Mouse (Mus musculus) testis, adult 2 months (tissue): ENCODE data around the gene Tfcp2. TPM values are rescaled to one million over a fixed set of nuclear protein-coding genes. Genes with fewer than 3 reads are reported as not detected.
A peak's percentile ranks its signal among the peaks of the same experiment; 100 is the strongest.

ENCODE experiments used
- H3K27ac ChIP-seq: fragments of 200-500 bp; 2 replicates; pipeline ENCODE4 v1.5.1; 2012; ENCODE audit warnings: low read depth, low read length; ENCODE audit not compliant: control insufficient read depth, insufficient read depth
- H3K27me3 ChIP-seq: fragments of 200-500 bp; 2 replicates; pipeline ENCODE4 v1.6.1; 2012; ENCODE audit warnings: mild to moderate bottlenecking, low read length, moderate library complexity; ENCODE audit not compliant: control insufficient read depth, insufficient read depth
- H3K36me3 ChIP-seq: fragments of 200-500 bp; 2 replicates; pipeline ENCODE4 v1.6.1; 2012; ENCODE audit warnings: mild to moderate bottlenecking, low read length; ENCODE audit not compliant: control insufficient read depth, insufficient read depth
- H3K4me1 ChIP-seq: fragments of 200-500 bp; 2 replicates; pipeline ENCODE4 v1.6.1; 2012; ENCODE audit warnings: low read length; ENCODE audit not compliant: control insufficient read depth, insufficient read depth
- H3K4me3 ChIP-seq: fragments of 200-500 bp; 2 replicates; pipeline ENCODE4 v1.5.1; 2012; ENCODE audit warnings: low read depth, mild to moderate bottlenecking, low read length, moderate library complexity, mixed read lengths; ENCODE audit not compliant: control insufficient read depth
- CTCF ChIP-seq: fragments of 200-500 bp; IDR thresholded peaks from 2 replicates; pipeline ENCODE4 v1.5.1; 2012; ENCODE audit warnings: low read depth, mild to moderate bottlenecking, inconsistent platforms, low read length, moderate library complexity; ENCODE audit not compliant: control insufficient read depth, insufficient read depth, insufficient replicate concordance
- POLR2A ChIP-seq: fragments of 200-500 bp; IDR thresholded peaks from 2 replicates; pipeline ENCODE4 v1.6.1; 2012; ENCODE audit warnings: low read depth, mild to moderate bottlenecking, inconsistent platforms, low read length, moderate library complexity; ENCODE audit not compliant: control insufficient read depth
- polyA plus RNA-seq: library from polyadenylated mRNA; depleted of rRNA; stranded (reverse); fragments of >200 nt; gene quantifications from 2 replicates; pipeline ENCODE4 v1.2.3, GENCODE M21; 2012

Tfcp2 gene
- polyA plus RNA-seq, 1 experiment: 11.3 TPM

GRCm38 (mm10) chr15:100592817-100593216 lies 41.0 kb upstream of the Tfcp2 start:
- Histone ChIP-seq H3K4me1 (no peaks in the 10 kb centered on the region), H3K27ac (no peak overlapping the region), H3K36me3 (no peaks in the 10 kb centered on the region), H3K27me3 (no peaks in the 10 kb centered on the region), H3K4me3 (no peak overlapping the region)
- TF ChIP-seq CTCF: no peak
- TF ChIP-seq POLR2A: no peak

- Histone ChIP-seq H3K4me3 (no peak overlapping the region), H3K27me3 (no peaks in the 10 kb centered on the region), H3K36me3 (no peaks in the 10 kb centered on the region), H3K4me1 (no peaks in the 10 kb centered on the region), H3K27ac (no peak overlapping the region)
- TF ChIP-seq CTCF: no peak
- TF ChIP-seq POLR2A: no peak
These were observed 38.6 kb upstream of the Tfcp2 start for GRCm38 (mm10) chr15:100590436-100590835.

- Histone ChIP-seq H3K4me3 (no peak overlapping the region), H3K27ac (no peak overlapping the region), H3K27me3 (no peaks in the 10 kb centered on the region), H3K4me1 (no peaks in the 10 kb centered on the region), H3K36me3 (no peaks in the 10 kb centered on the region)
- TF ChIP-seq POLR2A: no peak
- no peak for TF ChIP-seq CTCF
These were observed 36.5 kb upstream of the Tfcp2 start for GRCm38 (mm10) chr15:100588297-100588696.

- H3K27ac ChIP-seq: no peak overlapping the region
- no peaks in the 10 kb centered on the region for H3K36me3 ChIP-seq
- no peak for TF ChIP-seq POLR2A
- TF ChIP-seq CTCF: no peak
- no peaks in the 10 kb centered on the region for H3K27me3 ChIP-seq
- H3K4me3 ChIP-seq: no peak overlapping the region
- H3K4me1 ChIP-seq: no peaks in the 10 kb centered on the region
These were observed 35.4 kb upstream of the Tfcp2 start for GRCm38 (mm10) chr15:100587166-100587565.

- Histone ChIP-seq H3K27me3 (no peaks in the 10 kb centered on the region), H3K4me3 (no peak overlapping the region), H3K27ac (no peak overlapping the region), H3K36me3 (no peaks in the 10 kb centered on the region), H3K4me1 (peaks cover 2% of the 10 kb centered on the region; the same call in 1 of the 2 replicates)
- TF ChIP-seq CTCF: no peak
- no peak for TF ChIP-seq POLR2A
These were observed 34.1 kb upstream of the Tfcp2 start for GRCm38 (mm10) chr15:100585931-100586330.

GRCm38 (mm10) chr15:100580108-100580507 lies 28.3 kb upstream of the Tfcp2 start:
- Histone ChIP-seq H3K4me1 (peaks cover 5% of the 10 kb centered on the region; the same call in 1 of the 2 replicates), H3K4me3 (peak overlapping the region; percentile 90), H3K36me3 (peaks cover 5% of the 10 kb centered on the region), H3K27me3 (no peaks in the 10 kb centered on the region), H3K27ac (peak overlapping the region; percentile 95)
- TF ChIP-seq POLR2A: peak; percentile 96
- no peak for TF ChIP-seq CTCF

- peaks cover 5% of the 10 kb centered on the region for H3K36me3 ChIP-seq
- H3K4me1 ChIP-seq: peaks cover 5% of the 10 kb centered on the region; the same call in 1 of the 2 replicates
- H3K27me3 ChIP-seq: no peaks in the 10 kb centered on the region
- no peak for TF ChIP-seq CTCF
- peak; percentile 45; the same call in 1 of the 2 replicates for TF ChIP-seq POLR2A
- H3K27ac ChIP-seq: 0 out of 2 replicates have a peak overlapping the region, but pooled peaks have one; percentile 26
- peak overlapping the region; percentile 65 for H3K4me3 ChIP-seq
These were observed 26.2 kb upstream of the Tfcp2 start for GRCm38 (mm10) chr15:100577972-100578371.
